Mouse (Mus musculus) NIH3T3 (cell line): Measurements from ENCODE around the gene Rps21.

Source experiments
- DNase-seq: peaks from one replicate; pipeline ENCODE4 v3.0.0-alpha.2; 2012; ENCODE audit warnings: low read depth

Gene Rps21

GRCm38 (mm10) chr2:180291566-180291965 lies 34.4 kb downstream of the Rps21 start:
- no peak for DNase-seq

- DNase-seq = no peak
Measured at GRCm38 (mm10) chr2:180292026-180292425, 34.8 kb downstream of the Rps21 start.

GRCm38 (mm10) chr2:180292906-180293305 lies 35.7 kb downstream of the Rps21 start:
- DNase-seq = no peak

DNA sequence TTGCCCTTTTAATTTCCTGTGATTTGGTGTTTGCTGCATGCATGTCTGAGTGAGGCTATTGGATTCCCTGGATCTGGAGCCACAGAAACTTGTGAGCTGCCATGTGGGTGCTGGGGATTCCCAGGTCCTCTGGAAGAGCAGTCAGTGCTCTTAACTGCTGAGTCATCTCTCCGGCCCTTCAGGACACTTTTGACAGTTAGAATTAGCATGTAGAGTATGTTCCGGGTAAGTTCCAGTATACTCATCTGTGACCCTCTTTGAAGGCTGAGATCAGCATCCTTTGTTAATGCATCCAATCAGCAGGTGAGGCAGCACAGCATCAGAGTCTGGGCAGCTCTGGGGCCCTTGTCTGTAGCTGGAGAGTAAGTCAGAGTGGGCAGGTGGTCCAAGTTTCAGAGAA lies 43.1 kb downstream of the Rps21 start:
- DNase-seq = no peak

DNA sequence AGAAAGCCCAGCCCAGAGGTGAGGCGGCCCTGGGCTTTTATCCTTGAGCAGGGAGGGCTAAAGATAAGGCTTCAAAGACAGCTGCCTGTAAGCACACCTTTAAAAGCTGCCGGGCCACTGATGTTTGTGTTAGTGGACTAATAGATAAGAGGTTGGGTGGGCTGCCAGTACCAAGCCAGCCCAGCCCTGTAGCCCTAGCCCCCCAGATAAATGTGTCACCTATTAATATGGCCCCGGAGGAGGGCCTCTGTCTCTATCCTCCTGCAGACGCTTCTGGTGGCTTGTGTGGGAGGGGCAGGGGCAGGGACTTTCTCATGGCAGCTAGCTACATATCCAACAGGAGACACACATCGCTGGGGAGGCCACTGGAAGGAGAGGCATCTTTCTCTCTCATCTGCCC lies 43.6 kb downstream of the Rps21 start:
- DNase-seq = no peak

GRCm38 (mm10) chr2:180302201-180302600 lies 45.0 kb downstream of the Rps21 start:
- DNase-seq = no peak

GRCm38 (mm10) chr2:180303468-180303867 lies 46.3 kb downstream of the Rps21 start:
- no peak for DNase-seq

DNA sequence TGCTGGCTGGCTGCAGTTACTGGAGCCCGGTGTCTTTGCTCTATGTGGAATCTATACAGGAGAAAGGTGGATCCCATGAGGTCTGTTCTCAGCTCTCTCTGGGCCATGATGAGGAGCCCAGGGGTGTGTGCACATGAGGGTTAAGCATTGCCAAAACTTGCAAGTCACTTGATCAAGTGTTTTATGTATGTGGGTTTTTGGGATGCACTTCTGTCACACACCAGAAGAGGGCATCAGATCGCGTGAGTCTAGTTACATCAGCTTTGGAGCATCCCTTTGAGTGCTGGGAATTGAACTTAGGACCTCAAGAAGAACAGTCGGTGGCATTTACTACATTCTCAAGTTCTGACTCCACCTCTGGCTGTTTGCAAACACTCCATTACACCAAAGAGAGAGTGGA lies 47.4 kb downstream of the Rps21 start:
- peak; percentile 4 for DNase-seq

GRCm38 (mm10) chr2:180305490-180305889 lies 48.3 kb downstream of the Rps21 start:
- no peak for DNase-seq

GRCm38 (mm10) chr2:180306009-180306408 lies 48.8 kb downstream of the Rps21 start:
- no peak for DNase-seq

- DNase-seq = peak; percentile 10
Measured at GRCm38 (mm10) chr2:180306423-180307168, 49.4 kb downstream of the Rps21 start.

GRCm38 (mm10) chr2:180307680-180308079 lies 50.5 kb downstream of the Rps21 start:
- no peak for DNase-seq
